Mouse (Mus musculus) MEL (cell line): Measurements from ENCODE around the gene Tmem39b. TPM values are rescaled to one million over a fixed set of nuclear protein-coding genes. Genes with fewer than 3 reads are reported as not detected.

ENCODE experiments used
- DNase-seq: peaks from one replicate; pipeline ENCODE4 v3.0.0; 2011; ENCODE audit warnings: low read depth, low spot score
- H3K27ac ChIP-seq: 2 replicates; pipeline ENCODE4 v1.5.1; 2012; ENCODE audit warnings: low read depth, mild to moderate bottlenecking, control low read depth, low read length, moderate library complexity; ENCODE audit not compliant: control insufficient read depth
- H3K27me3 ChIP-seq, 2 experiments: fragments of 150-350 bp in 1 of 2; sonication (generic) in 1 of 2; 2 replicates each; pipeline ENCODE4 v1.6.1; 2012; ENCODE audit warnings: low read length in 2 of 2, mild to moderate bottlenecking in 2 of 2, improper control_type of control experiment in 1 of 2, moderate library complexity in 1 of 2; ENCODE audit not compliant: insufficient read depth in 2 of 2, control insufficient read depth in 1 of 2
- H3K36me3 ChIP-seq, 2 experiments: 2 replicates each; pipeline ENCODE4 v1.6.1; 2012 to 2014; ENCODE audit warnings: low read length in 2 of 2, improper control_type of control experiment in 1 of 2, inconsistent platforms in 1 of 2, mild to moderate bottlenecking in 1 of 2; ENCODE audit not compliant: insufficient read depth in 2 of 2, control insufficient read depth in 1 of 2
- H3K4me1 ChIP-seq, 2 experiments: fragments of 150-350 bp in 1 of 2; sonication (generic) in 1 of 2; 2 replicates each; pipeline ENCODE4 v1.6.1; 2012; ENCODE audit warnings: low read length in 2 of 2, improper control_type of control experiment in 1 of 2, mild to moderate bottlenecking in 1 of 2; ENCODE audit not compliant: insufficient read depth in 2 of 2, control insufficient read depth in 1 of 2
- H3K4me3 ChIP-seq, 2 experiments: fragments of 150-350 bp in 1 of 2; sonication (generic) in 1 of 2; 2 replicates each; pipeline ENCODE4 v1.5.1; 2012; ENCODE audit warnings: low read depth in 2 of 2, low read length in 2 of 2, mild to moderate bottlenecking in 2 of 2, moderate library complexity in 2 of 2, control low read depth in 1 of 2, improper control_type of control experiment in 1 of 2; ENCODE audit not compliant: control insufficient read depth in 1 of 2, insufficient read depth in 1 of 2
- H3K79me2 ChIP-seq: 2 replicates; pipeline ENCODE4 v1.6.1; 2012; ENCODE audit warnings: mild to moderate bottlenecking, low read length, moderate library complexity; ENCODE audit not compliant: control insufficient read depth, poor library complexity, insufficient read depth
- H3K9ac ChIP-seq: 2 replicates; pipeline ENCODE4 v1.6.1; 2012; ENCODE audit warnings: low read depth, mild to moderate bottlenecking, control low read depth, low read length, moderate library complexity; ENCODE audit not compliant: control insufficient read depth, poor library complexity, severe bottlenecking
- H3K9me3 ChIP-seq: fragments of 150-350 bp; sonication (generic); replicated peaks from 2 replicates; pipeline ENCODE4 v1.6.1; 2012; ENCODE audit warnings: mild to moderate bottlenecking, low read length, improper control_type of control experiment, moderate library complexity; ENCODE audit not compliant: insufficient read depth
- BHLHE40 ChIP-seq: IDR thresholded peaks from 2 replicates; pipeline ENCODE4 v1.6.1; 2012; ENCODE audit warnings: low read depth, mild to moderate bottlenecking, inconsistent platforms, low read length, improper control_type of control experiment, borderline replicate concordance
- CHD1 ChIP-seq: IDR thresholded peaks from 2 replicates; pipeline ENCODE4 v1.6.1; 2012; ENCODE audit warnings: low read depth, mild to moderate bottlenecking, inconsistent platforms, low read length, improper control_type of control experiment
- CHD2 ChIP-seq: IDR thresholded peaks from 2 replicates; pipeline ENCODE4 v1.6.1; 2011; ENCODE audit warnings: low read length, improper control_type of control experiment
- CTCF ChIP-seq, 3 experiments: IDR thresholded peaks in 2 of 3; conservative IDR thresholded peaks in 1 of 3; 2 replicates each; pipeline ENCODE4 v1.5.1; 2011 to 2012; ENCODE audit warnings: low read length in 3 of 3, low read depth in 2 of 3, mild to moderate bottlenecking in 2 of 3, improper control_type of control experiment in 1 of 3, inconsistent platforms in 1 of 3, mixed read lengths in 1 of 3, moderate library complexity in 1 of 3; ENCODE audit not compliant: control insufficient read depth in 1 of 3, insufficient read depth in 1 of 3, poor library complexity in 1 of 3, severe bottlenecking in 1 of 3
- E2F4 ChIP-seq: IDR thresholded peaks from 2 replicates; pipeline ENCODE4 v1.6.1; 2011; ENCODE audit warnings: low read depth, low read length, improper control_type of control experiment, borderline replicate concordance
- ELF1 ChIP-seq: IDR thresholded peaks from 2 replicates; pipeline ENCODE4 v1.6.1; 2014; ENCODE audit warnings: low read depth, mild to moderate bottlenecking, inconsistent platforms, low read length, improper control_type of control experiment, moderate library complexity
- EP300 ChIP-seq, 2 experiments: IDR thresholded peaks; 2 replicates each; pipeline ENCODE4 v1.6.1; 2011; ENCODE audit warnings: improper control_type of control experiment in 2 of 2, low read length in 2 of 2, low read depth in 1 of 2, mild to moderate bottlenecking in 1 of 2
- ETS1 ChIP-seq: IDR thresholded peaks from 2 replicates; pipeline ENCODE4 v1.6.1; 2012; ENCODE audit warnings: low read depth, mild to moderate bottlenecking, inconsistent platforms, low read length, improper control_type of control experiment, moderate library complexity
- GATA1 ChIP-seq: IDR thresholded peaks from 2 replicates; pipeline ENCODE4 v1.6.1; 2011; ENCODE audit warnings: low read depth, low read length, improper control_type of control experiment
- HCFC1 ChIP-seq: IDR thresholded peaks from 2 replicates; pipeline ENCODE4 v1.6.1; 2012; ENCODE audit warnings: low read depth, mild to moderate bottlenecking, inconsistent platforms, low read length, improper control_type of control experiment, moderate library complexity
- JUND ChIP-seq: IDR thresholded peaks from 2 replicates; pipeline ENCODE4 v1.6.1; 2011; ENCODE audit warnings: low read depth, mild to moderate bottlenecking, improper control_type of control experiment, low read length
- KAT2A ChIP-seq: conservative IDR thresholded peaks from 2 replicates; pipeline ENCODE4 v1.6.1; 2012; ENCODE audit warnings: low read depth, low read length, improper control_type of control experiment, inconsistent platforms
- MAFK ChIP-seq: IDR thresholded peaks from 2 replicates; pipeline ENCODE4 v1.6.1; 2011; ENCODE audit warnings: low read depth, mild to moderate bottlenecking, low read length, improper control_type of control experiment, borderline replicate concordance
- MAX ChIP-seq: IDR thresholded peaks from 2 replicates; pipeline ENCODE4 v1.6.1; 2011; ENCODE audit warnings: low read length, improper control_type of control experiment
- MAZ ChIP-seq: IDR thresholded peaks from 2 replicates; pipeline ENCODE4 v1.6.1; 2012; ENCODE audit warnings: low read depth, mild to moderate bottlenecking, inconsistent platforms, low read length, improper control_type of control experiment
- MEF2A ChIP-seq: IDR thresholded peaks from 2 replicates; pipeline ENCODE4 v1.6.1; 2014; ENCODE audit warnings: low read depth, mild to moderate bottlenecking, inconsistent platforms, low read length, improper control_type of control experiment; ENCODE audit not compliant: poor library complexity, insufficient replicate concordance, severe bottlenecking; ENCODE audit errors: extremely low read depth
- MXI1 ChIP-seq: IDR thresholded peaks from 2 replicates; pipeline ENCODE4 v1.6.1; 2011; ENCODE audit warnings: mild to moderate bottlenecking, low read depth, low read length, improper control_type of control experiment
- MYB ChIP-seq: IDR thresholded peaks from 2 replicates; pipeline ENCODE4 v1.6.1; 2011; ENCODE audit warnings: mild to moderate bottlenecking, low read depth, low read length, improper control_type of control experiment
- MYC ChIP-seq: IDR thresholded peaks from 2 replicates; pipeline ENCODE4 v1.6.1; 2011; ENCODE audit warnings: low read depth, mild to moderate bottlenecking, low read length, improper control_type of control experiment, moderate library complexity
- NELFE ChIP-seq: IDR thresholded peaks from 2 replicates; pipeline ENCODE4 v1.6.1; 2011; ENCODE audit warnings: low read depth, low read length, improper control_type of control experiment
- NRF1 ChIP-seq: IDR thresholded peaks from 2 replicates; pipeline ENCODE4 v1.6.1; 2014; ENCODE audit warnings: low read depth, mild to moderate bottlenecking, inconsistent platforms, low read length, improper control_type of control experiment, moderate library complexity; ENCODE audit not compliant: poor library complexity, insufficient read depth, severe bottlenecking
- POLR2A ChIP-seq, 2 experiments: IDR thresholded peaks; 2 replicates each; pipeline ENCODE4 v1.6.1; 2011 to 2012; ENCODE audit warnings: low read length in 2 of 2, mild to moderate bottlenecking in 2 of 2, control low read depth in 1 of 2, improper control_type of control experiment in 1 of 2, low read depth in 1 of 2, moderate library complexity in 1 of 2; ENCODE audit not compliant: control insufficient read depth in 1 of 2, insufficient read depth in 1 of 2, poor library complexity in 1 of 2
- POLR2AphosphoS2 ChIP-seq: IDR thresholded peaks from 2 replicates; pipeline ENCODE4 v1.6.1; 2011; ENCODE audit warnings: low read length, improper control_type of control experiment
- POLR2AphosphoS5 ChIP-seq: IDR thresholded peaks from 2 replicates; pipeline ENCODE4 v1.6.1; 2012; ENCODE audit warnings: low read depth, borderline replicate concordance, mild to moderate bottlenecking, inconsistent platforms, low read length, moderate library complexity, mixed read lengths
- RAD21 ChIP-seq: IDR thresholded peaks from 2 replicates; pipeline ENCODE4 v1.6.1; 2011; ENCODE audit warnings: mild to moderate bottlenecking, low read depth, low read length, improper control_type of control experiment
- RCOR1 ChIP-seq: IDR thresholded peaks from 2 replicates; pipeline ENCODE4 v1.6.1; 2012; ENCODE audit warnings: low read depth, mild to moderate bottlenecking, inconsistent platforms, low read length, improper control_type of control experiment
- SIN3A ChIP-seq: IDR thresholded peaks from 2 replicates; pipeline ENCODE4 v1.6.1; 2012; ENCODE audit warnings: low read length, improper control_type of control experiment, inconsistent platforms
- SMC3 ChIP-seq: IDR thresholded peaks from 2 replicates; pipeline ENCODE4 v1.6.1; 2011; ENCODE audit warnings: low read depth, low read length, improper control_type of control experiment
- TAL1 ChIP-seq: IDR thresholded peaks from 2 replicates; pipeline ENCODE4 v1.6.1; 2012; ENCODE audit warnings: mild to moderate bottlenecking, inconsistent platforms, low read length, moderate library complexity, mixed read lengths
- TBP ChIP-seq: IDR thresholded peaks from 2 replicates; pipeline ENCODE4 v1.8.0; 2011; ENCODE audit warnings: low read depth, low read length, improper control_type of control experiment
- TCF12 ChIP-seq: IDR thresholded peaks from 2 replicates; pipeline ENCODE4 v1.6.1; 2014; ENCODE audit warnings: low read depth, mild to moderate bottlenecking, inconsistent platforms, low read length, improper control_type of control experiment, moderate library complexity
- USF1 ChIP-seq: IDR thresholded peaks from 2 replicates; pipeline ENCODE4 v1.6.1; 2014; ENCODE audit warnings: low read depth, mild to moderate bottlenecking, inconsistent platforms, low read length, improper control_type of control experiment, moderate library complexity
- ZC3H11A ChIP-seq: IDR thresholded peaks from 2 replicates; pipeline ENCODE4 v1.6.1; 2012; ENCODE audit warnings: low read depth, mild to moderate bottlenecking, inconsistent platforms, low read length, improper control_type of control experiment
- ZKSCAN1 ChIP-seq: IDR thresholded peaks from 2 replicates; pipeline ENCODE4 v1.6.1; 2012; ENCODE audit warnings: low read depth, mild to moderate bottlenecking, inconsistent platforms, low read length, improper control_type of control experiment, moderate library complexity
- ZMIZ1 ChIP-seq: IDR thresholded peaks from 2 replicates; pipeline ENCODE4 v1.6.1; 2012; ENCODE audit warnings: low read depth, mild to moderate bottlenecking, inconsistent platforms, low read length, improper control_type of control experiment, moderate library complexity
- ZNF384 ChIP-seq: IDR thresholded peaks from 2 replicates; pipeline ENCODE4 v1.6.1; 2012; ENCODE audit warnings: low read depth, mild to moderate bottlenecking, inconsistent platforms, low read length, improper control_type of control experiment
- polyA plus RNA-seq, 2 experiments: library from polyadenylated mRNA; stranded (reverse) in 1 of 2; unstranded in 1 of 2; fragments of >175 nt in 1 of 2; fragments of >200 nt in 1 of 2; gene quantifications; 2 replicates each; pipeline versions ENCODE4 v1.2.1 to v1.2.4; 2012; ENCODE audit warnings: low replicate concordance in 2 of 2, low read depth in 1 of 2; ENCODE audit not compliant: insufficient read length in 2 of 2, insufficient read depth in 1 of 2, missing spikeins in 1 of 2
- total RNA-seq: library from RNA; depleted of rRNA; stranded (reverse); fragments of 300-350 nt; gene quantifications from 2 replicates; pipeline ENCODE4 v1.2.3, GENCODE M21; 2012

The Tmem39b gene
- total and polyA plus RNA-seq, 3 experiments, result 12.2 to 81.0 (median 55.2) TPM

DNA sequence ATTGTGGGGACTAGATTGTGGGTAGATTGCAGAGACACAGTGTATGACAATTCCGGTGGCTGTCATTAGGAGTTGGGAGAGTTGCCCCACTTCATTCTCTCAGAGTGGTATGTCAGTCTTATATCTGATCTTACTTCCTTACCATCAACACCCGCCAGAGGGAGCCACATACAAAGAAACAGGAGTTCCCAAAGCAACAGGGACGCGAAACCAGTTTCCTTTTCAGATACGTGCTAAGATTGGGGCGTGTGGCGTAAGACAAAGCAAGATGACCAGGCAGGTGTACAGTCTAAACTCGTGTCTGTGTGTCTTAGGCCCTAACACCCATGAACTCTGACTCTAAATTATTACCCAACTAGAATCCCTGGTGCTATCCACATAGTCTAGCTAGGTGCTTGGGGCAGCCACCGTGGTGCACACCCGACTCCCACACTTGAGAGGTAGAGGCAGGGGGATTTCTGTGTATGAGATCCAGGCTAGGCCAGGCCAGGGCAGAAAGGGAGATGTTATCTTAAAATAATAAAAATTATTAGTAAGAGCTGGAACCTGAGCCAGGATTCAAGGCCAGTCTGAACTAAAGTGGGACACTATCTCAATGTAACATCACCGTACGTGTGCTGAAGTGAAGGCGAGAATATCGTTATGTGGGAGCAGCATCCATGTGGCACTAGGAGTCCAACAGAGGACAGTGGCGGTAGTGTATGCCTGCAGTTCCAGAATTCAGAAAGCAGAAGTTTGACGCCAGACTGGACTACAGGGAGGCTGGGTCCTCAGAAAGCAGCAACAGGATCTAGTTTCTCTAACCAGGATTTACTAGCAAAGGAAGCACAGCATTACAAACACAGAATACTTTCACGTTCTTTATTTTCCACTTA, 5.1 kb upstream of the Tmem39b start:
- Histone ChIP-seq H3K9ac (no peak overlapping the region), H3K4me3 (no peak overlapping the region), H3K36me3 (peaks cover 0 to 5% of the 10 kb centered on the region in 2 experiments; a peak in 3 of 4 replicates), H3K4me1 (peaks cover 2 to 3% of the 10 kb centered on the region in 2 experiments; a peak in 3 of 4 replicates), H3K27me3 (no peaks in the 10 kb centered on the region), H3K79me2 (no peaks in the 10 kb centered on the region; the same call in 1 of the 2 replicates), H3K9me3 (no peaks in the 10 kb centered on the region), H3K27ac (no peak overlapping the region)
- peak; percentile 90 for DNase-seq
- TF ChIP-seq TBP, result no peak
- peak; percentile 60 to 86 (median 79) for TF ChIP-seq CTCF (IDR thresholded peaks at IDR 0.05 in 2 of 3, conservative IDR thresholded peaks at IDR 0.05 in 1 of 3; ENCODE audit: control insufficient read depth in 1 of 3, insufficient read depth in 1 of 3, low read depth in 2 of 3, low read length in 3 of 3, poor library complexity in 1 of 3, severe bottlenecking in 1 of 3)
- 0 out of 2 replicates have a peak, but pooled peaks have one; percentile 42 for TF ChIP-seq MAZ
- 0 out of 2 replicates have a peak, but pooled peaks have one; percentile 16 for TF ChIP-seq KAT2A
- no peak for TF ChIP-seq TAL1
- TF ChIP-seq POLR2AphosphoS5, result no peak
- TF ChIP-seq E2F4, result no peak
- TF ChIP-seq BHLHE40, result no peak
- TF ChIP-seq NELFE, result no peak
- TF ChIP-seq MAFK, result no peak
- no peak for TF ChIP-seq CHD1
- peak; percentile 85 for TF ChIP-seq MXI1
- TF ChIP-seq POLR2AphosphoS2, result peak; percentile 85
- TF ChIP-seq CHD2, result no peak
- TF ChIP-seq ZC3H11A, result peak; percentile 75
- no peak for TF ChIP-seq EP300 (IDR thresholded peaks at IDR 0.05; ENCODE audit: low read depth in 1 of 2, low read length in 2 of 2)
- TF ChIP-seq MYB, result no peak
- TF ChIP-seq USF1, result peak; percentile 27; the same call in 1 of the 2 replicates
- no peak for TF ChIP-seq NRF1
- no peak for TF ChIP-seq RCOR1
- TF ChIP-seq SIN3A, result peak; percentile 90
- TF ChIP-seq POLR2A (IDR thresholded peaks at IDR 0.05; ENCODE audit: control insufficient read depth in 1 of 2, insufficient read depth in 1 of 2, low read depth in 1 of 2, low read length in 2 of 2, poor library complexity in 1 of 2), result no peak
- 0 out of 2 replicates have a peak, but pooled peaks have one; percentile 45 for TF ChIP-seq ZKSCAN1
- TF ChIP-seq MEF2A, result no peak
- no peak for TF ChIP-seq ZNF384
- TF ChIP-seq RAD21, result peak; percentile 85
- TF ChIP-seq ETS1, result 0 out of 2 replicates have a peak, but pooled peaks have one; percentile 11
- TF ChIP-seq JUND, result no peak
- peak; percentile 38; the same call in 1 of the 2 replicates for TF ChIP-seq MAX
- TF ChIP-seq TCF12, result no peak
- TF ChIP-seq GATA1, result peak; percentile 56
- TF ChIP-seq ZMIZ1, result 0 out of 2 replicates have a peak, but pooled peaks have one; percentile 54
- 0 out of 2 replicates have a peak, but pooled peaks have one; percentile 33 for TF ChIP-seq MYC
- TF ChIP-seq SMC3, result peak; percentile 82
- TF ChIP-seq ELF1, result peak; percentile 63
- TF ChIP-seq HCFC1, result no peak
